In the genomic region with DNA sequence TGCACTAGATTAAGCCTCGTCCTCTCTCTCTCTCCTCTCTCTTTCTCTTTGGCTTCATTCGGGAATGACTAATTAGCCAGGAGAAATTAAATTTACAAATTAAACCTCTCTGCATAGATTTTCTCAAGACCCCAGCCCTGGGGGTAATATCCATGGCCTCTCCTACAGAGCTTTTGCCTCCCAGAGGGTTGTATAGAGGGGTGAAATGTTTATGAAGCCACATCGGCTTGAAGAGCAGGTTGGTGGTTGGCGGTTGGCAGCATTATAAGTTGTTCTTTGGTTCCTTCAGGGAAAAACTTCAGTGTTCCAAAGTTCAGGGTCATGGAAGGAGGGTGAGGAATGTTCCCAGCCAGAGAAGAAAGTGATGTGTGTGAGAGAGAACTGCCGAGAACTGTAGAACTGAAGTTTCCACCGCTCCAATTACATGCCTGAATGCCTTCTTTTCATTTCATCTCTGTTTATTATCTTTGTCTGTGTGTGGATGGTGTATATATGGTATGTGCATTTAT, we compare ENCODE assay signal across 26 mouse cellular contexts.
DNase-seq lines count a peak whose midpoint lies in the region; ATAC-seq lines count a peak whose summit lies in the region.
"Had no signal": no experiment of that assay in that cellular context is flagged by ENCODE, and none has a peak within 500 bp of the region (broad histone marks: within the 10 kb centered on the region; RNA-seq: fewer than 3 reads in every experiment).

No protein-coding gene starts in this region.

- no peak for DNase-seq in embryonic facial prominence, embryonic 10.5 days (ENCODE audit: low spot score)
- peak; percentile 45 for DNase-seq in kidney, adult 11 months
- peak; percentile 80 for DNase-seq in kidney, adult 9 months
- peak; percentile 20 to 45 for DNase-seq in kidney, postnatal 25 days
- DNase-seq in ovary, adult 18-20 months (ENCODE audit: low spot score): no peak
- DNase-seq: adrenal gland, adult 8-10 months; adrenal gland, postnatal 36 days; B cell, adult 2 months; cerebellum, adult 11 months; cerebellum, adult 8-10 months; cerebellum, postnatal 25 days; gastrocnemius, postnatal 10 days; heart, adult 2 months; heart, postnatal 4 days had no signal

- WGBS in embryonic facial prominence, embryonic 13.5 days: 33% methylated on average over 6 of the region's 6 CpGs
- WGBS in embryonic facial prominence, embryonic 10.5 days: 70% methylated on average over 6 of the region's 6 CpGs
- 68% methylated on average over 6 of the region's 6 CpGs for WGBS in kidney, embryonic 14.5 days
- 54% methylated on average over 6 of the region's 6 CpGs for WGBS in kidney, embryonic 16.5 days

- H3K9me3 ChIP-seq in embryonic facial prominence, embryonic 13.5 days: no peaks in the 10 kb centered on the region
- H3K9me3 ChIP-seq in embryonic facial prominence, embryonic 10.5 days: no peaks in the 10 kb centered on the region
- no peaks in the 10 kb centered on the region for H3K9me3 ChIP-seq in kidney, embryonic 14.5 days (ENCODE audit: control insufficient read depth, low read length)
- no peaks in the 10 kb centered on the region for H3K9me3 ChIP-seq in kidney, embryonic 16.5 days (ENCODE audit: low read length)
- H3K9me3 ChIP-seq: embryonic facial prominence, embryonic 15.5 days; forebrain, embryonic 10.5 days; forebrain, embryonic 15.5 days; heart, embryonic 13.5 days; hindbrain, embryonic 12.5 days had no signal

- H3K36me3 ChIP-seq in embryonic facial prominence, embryonic 13.5 days: no peaks in the 10 kb centered on the region
- H3K36me3 ChIP-seq in embryonic facial prominence, embryonic 10.5 days (replicated peaks): no peaks in the 10 kb centered on the region
- no peaks in the 10 kb centered on the region for H3K36me3 ChIP-seq in kidney, embryonic 14.5 days (ENCODE audit: control insufficient read depth, insufficient read depth, low read length)
- no peaks in the 10 kb centered on the region for H3K36me3 ChIP-seq in kidney, embryonic 16.5 days (ENCODE audit: insufficient read depth, low read length)
- H3K36me3 ChIP-seq: embryonic facial prominence, embryonic 15.5 days; forebrain, embryonic 10.5 days; forebrain, embryonic 15.5 days; G1E; heart, embryonic 13.5 days; hindbrain, embryonic 12.5 days had no signal

- no peak overlapping the region for H3K4me3 ChIP-seq in embryonic facial prominence, embryonic 13.5 days
- H3K4me3 ChIP-seq in embryonic facial prominence, embryonic 10.5 days: no peak overlapping the region
- H3K4me3 ChIP-seq in kidney, embryonic 14.5 days (ENCODE audit: low read length): no peak overlapping the region
- no peak overlapping the region for H3K4me3 ChIP-seq in kidney, embryonic 16.5 days (ENCODE audit: low read length)
- H3K4me3 ChIP-seq: embryonic facial prominence, embryonic 15.5 days; erythroblast, embryonic 14.5 days; forebrain, embryonic 10.5 days; forebrain, embryonic 15.5 days; heart, adult 2 months; heart, embryonic 13.5 days; hindbrain, embryonic 12.5 days had no signal

- H3K4me2 ChIP-seq in embryonic facial prominence, embryonic 13.5 days: no peak overlapping the region
- no peak overlapping the region for H3K4me2 ChIP-seq in kidney, embryonic 14.5 days (replicated peaks; ENCODE audit: low read depth, low read length)
- H3K4me2 ChIP-seq in kidney, embryonic 16.5 days (replicated peaks; ENCODE audit: low read depth, low read length): no peak overlapping the region
- H3K4me2 ChIP-seq: embryonic facial prominence, embryonic 15.5 days; forebrain, embryonic 15.5 days; heart, embryonic 13.5 days; hindbrain, embryonic 12.5 days had no signal

- H3K27ac ChIP-seq in embryonic facial prominence, embryonic 13.5 days: no peak overlapping the region
- no peak overlapping the region for H3K27ac ChIP-seq in embryonic facial prominence, embryonic 10.5 days (replicated peaks)
- H3K27ac ChIP-seq in kidney, embryonic 14.5 days (ENCODE audit: low read depth, low read length): no peak overlapping the region
- H3K27ac ChIP-seq in kidney, embryonic 16.5 days (ENCODE audit: low read length): no peak overlapping the region
- H3K27ac ChIP-seq: embryonic facial prominence, embryonic 15.5 days; forebrain, embryonic 10.5 days; forebrain, embryonic 15.5 days; heart, adult 2 months; heart, embryonic 13.5 days; hindbrain, embryonic 12.5 days had no signal

- H3K9ac ChIP-seq in embryonic facial prominence, embryonic 13.5 days: no peak overlapping the region
- no peak overlapping the region for H3K9ac ChIP-seq in kidney, embryonic 14.5 days (ENCODE audit: low read depth, low read length)
- H3K9ac ChIP-seq in kidney, embryonic 16.5 days (replicated peaks; ENCODE audit: low read length): no peak overlapping the region
- H3K9ac ChIP-seq: embryonic facial prominence, embryonic 15.5 days; forebrain, embryonic 15.5 days; heart, embryonic 13.5 days; hindbrain, embryonic 12.5 days had no signal

- no peaks in the 10 kb centered on the region for H3K27me3 ChIP-seq in embryonic facial prominence, embryonic 13.5 days
- H3K27me3 ChIP-seq in embryonic facial prominence, embryonic 10.5 days (replicated peaks; ENCODE audit: low read depth, poor library complexity, severe bottlenecking): no peaks in the 10 kb centered on the region
- no peaks in the 10 kb centered on the region for H3K27me3 ChIP-seq in kidney, embryonic 14.5 days (ENCODE audit: control insufficient read depth, insufficient read depth, low read length)
- H3K27me3 ChIP-seq in kidney, embryonic 16.5 days (ENCODE audit: insufficient read depth, low read length): no peaks in the 10 kb centered on the region
- H3K27me3 ChIP-seq: embryonic facial prominence, embryonic 15.5 days; forebrain, embryonic 15.5 days; hindbrain, embryonic 12.5 days had no signal

- peaks cover 9% of the 10 kb centered on the region; the same call in 1 of the 2 replicates for H3K4me1 ChIP-seq in embryonic facial prominence, embryonic 13.5 days
- H3K4me1 ChIP-seq in embryonic facial prominence, embryonic 10.5 days: no peaks in the 10 kb centered on the region
- no peaks in the 10 kb centered on the region for H3K4me1 ChIP-seq in kidney, embryonic 14.5 days (ENCODE audit: control insufficient read depth, insufficient read depth, low read length)
- H3K4me1 ChIP-seq in kidney, embryonic 16.5 days (ENCODE audit: insufficient read depth, low read length): peaks cover 9% of the 10 kb centered on the region; the same call in 1 of the 2 replicates
- H3K4me1 ChIP-seq: embryonic facial prominence, embryonic 15.5 days; forebrain, embryonic 15.5 days; hindbrain, embryonic 12.5 days had no signal

- peak; percentile 52; the same call in 1 of the 2 replicates for ATAC-seq in embryonic facial prominence, embryonic 13.5 days (ENCODE audit: insufficient number of reproducible peaks, insufficient read depth, low FRiP score, low TSS enrichment, low read depth)
- ATAC-seq in kidney, embryonic 14.5 days (ENCODE audit: low FRiP score, low TSS enrichment): no peak
- no peak for ATAC-seq in kidney, embryonic 16.5 days (ENCODE audit: low FRiP score, low TSS enrichment)
- ATAC-seq: CD4-positive, CD25-positive, alpha-beta regulatory T cell, adult 4 months; hindbrain, embryonic 16.5 days had no signal

Comparison
In these comparisons a context has a peak if more than half of its experiments do, and no peak if none do; other contexts are left out.
1. DNase-seq: peak in kidney, adult 11 months (single experiment), kidney, adult 9 months (single experiment) and kidney, postnatal 25 days (2 of 2); none in embryonic facial prominence, embryonic 10.5 days (single experiment) and ovary, adult 18-20 months (single experiment).